Mouse (Mus musculus) kidney, adult 2 months (tissue): ENCODE measurements at regions not wholly inside any gene's neighbourhood (a gene's known extent, or its start where the extent isn't known, plus 50 kb on each side); places are given as distances from the start of the nearest gene placed in this dataset.

Experiments used
- CTCF ChIP-seq: fragments of 200-500 bp; conservative IDR thresholded peaks from 2 replicates; pipeline ENCODE4 v1.5.1; 2011; ENCODE audit warnings: low read depth, mild to moderate bottlenecking, control low read depth, low read length, moderate library complexity, mixed read lengths; ENCODE audit not compliant: insufficient read depth, insufficient read length
- POLR2A ChIP-seq: fragments of 200-500 bp; IDR thresholded peaks from one replicate; pipeline ENCODE4 v1.6.1; 2011; ENCODE audit warnings: low read depth, low read length, control low read depth

DNA sequence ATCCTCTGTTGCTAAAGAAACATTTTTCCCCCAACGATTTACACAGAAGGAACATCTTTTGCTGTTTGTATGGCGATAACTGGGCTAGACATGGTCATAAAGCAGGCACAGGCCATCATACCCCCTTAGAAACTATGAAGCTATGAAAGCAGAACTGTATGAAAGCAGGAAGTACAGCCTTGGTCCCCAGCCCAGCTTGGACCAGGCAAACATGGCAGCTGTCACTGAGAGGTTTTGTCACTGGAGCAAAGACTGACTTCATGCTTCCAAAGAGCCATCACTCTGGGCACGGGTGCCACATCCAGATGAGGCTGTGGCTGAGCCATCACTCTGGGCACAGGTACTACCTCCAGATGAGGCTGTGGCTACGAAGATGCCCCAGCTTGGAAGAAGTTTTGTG is 276.8 kb upstream of the Kdm8 start:
- TF ChIP-seq POLR2A, result no peak
- TF ChIP-seq CTCF, result no peak
